Mouse (Mus musculus): ENCODE data around the gene Gm3424.
"Not testable (repeated sequence)": the region's sequence is repeated elsewhere in the genome, so short reads cannot be mapped to it uniquely, and the experiment has no call there.

GRCm38 (mm10) chr14:5830229-5830628, at the start of gene Gm3424:
- not testable (repeated sequence) for TF ChIP-seq POLR2A, CTCF (IDR thresholded peaks at IDR 0.05; ENCODE audit: extremely low read depth, insufficient read depth, low read length)
